Mouse (Mus musculus): ENCODE results near the gene Wdr20. TPM values are rescaled to one million over a fixed set of nuclear protein-coding genes. Genes with fewer than 3 reads are reported as not detected.
"Not testable (repeated sequence)": the region's sequence is repeated elsewhere in the genome, so short reads cannot be mapped to it uniquely, and the experiment has no call there.

The Wdr20 gene
- polyA plus RNA-seq (2016; fragmentation: Nextera tagmentation; extraction: Ambion mirVana), result 28.1 and 30.5 TPM in 2 replicates

DNA sequence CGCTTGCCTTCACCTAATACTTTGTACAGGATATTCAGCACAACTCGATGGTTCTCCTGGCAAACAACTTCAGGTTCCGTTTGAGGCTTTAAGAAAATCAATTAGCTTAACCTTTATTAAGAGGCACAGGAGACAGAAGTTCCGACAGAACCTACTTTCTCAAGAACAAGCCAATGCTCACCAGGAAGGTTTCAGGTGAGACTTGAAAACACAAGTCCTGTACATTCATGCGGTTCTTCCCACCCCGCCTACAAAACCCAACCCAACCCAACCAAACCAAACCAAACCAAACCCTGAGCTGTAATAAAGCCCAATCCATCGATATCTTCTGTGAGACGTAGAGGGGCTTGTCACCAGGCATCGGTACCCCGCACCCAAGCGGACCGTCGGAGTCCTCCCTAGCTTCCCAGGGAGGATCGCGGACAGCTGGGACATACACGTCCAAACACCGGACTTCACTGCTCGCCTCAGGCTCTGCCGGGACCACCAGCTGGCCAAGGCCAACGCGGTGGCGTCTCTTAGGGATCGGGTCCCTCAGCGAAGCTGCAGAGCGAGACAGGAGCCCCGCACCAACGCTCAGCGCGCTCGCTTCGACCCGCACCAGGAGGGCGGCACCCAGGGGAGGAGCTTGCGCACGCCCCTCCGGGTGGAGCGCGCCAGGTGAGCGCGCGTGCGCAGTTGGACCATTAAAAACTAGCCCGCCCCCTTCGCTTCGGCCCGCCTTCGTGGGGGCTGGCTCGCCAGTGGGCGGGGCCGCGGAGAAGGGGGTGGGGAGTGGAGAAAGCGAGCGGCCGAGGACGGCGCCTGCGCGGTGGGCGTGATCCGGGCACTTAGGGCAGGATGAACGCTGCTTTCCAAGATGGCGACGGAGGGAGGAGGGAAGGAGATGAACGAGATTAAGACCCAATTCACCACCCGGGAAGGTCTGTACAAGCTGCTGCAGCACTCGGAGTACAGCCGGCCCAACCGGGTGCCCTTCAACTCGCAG lies at the start of gene Wdr20:
TSS of gene Wdr20 (plus strand) at position 775 of the 988 bp plus-strand sequence.
- peak within 1 kb of the TSS; percentile 90 for H3K4me2 ChIP-seq (replicated peaks)
- peak; percentile 95 for ATAC-seq (ENCODE audit: low FRiP score, low read depth)
- peak within 1 kb of the TSS; percentile 96 for H3K9ac ChIP-seq
- under 1% methylated on average over 69 of the region's 69 CpGs for WGBS
- H3K27me3 ChIP-seq (replicated peaks), result no peaks in the 10 kb centered on the region
- H3K27ac ChIP-seq, result peak within 1 kb of the TSS; percentile 74; the same call in 1 of the 2 replicates
- H3K36me3 ChIP-seq, result no peaks in the 10 kb centered on the region
- H3K9me3 ChIP-seq, result no peaks in the 10 kb centered on the region
- H3K4me3 ChIP-seq, result peak within 1 kb of the TSS; percentile 99
- peaks cover 13% of the 10 kb centered on the region for H3K4me1 ChIP-seq

DNA sequence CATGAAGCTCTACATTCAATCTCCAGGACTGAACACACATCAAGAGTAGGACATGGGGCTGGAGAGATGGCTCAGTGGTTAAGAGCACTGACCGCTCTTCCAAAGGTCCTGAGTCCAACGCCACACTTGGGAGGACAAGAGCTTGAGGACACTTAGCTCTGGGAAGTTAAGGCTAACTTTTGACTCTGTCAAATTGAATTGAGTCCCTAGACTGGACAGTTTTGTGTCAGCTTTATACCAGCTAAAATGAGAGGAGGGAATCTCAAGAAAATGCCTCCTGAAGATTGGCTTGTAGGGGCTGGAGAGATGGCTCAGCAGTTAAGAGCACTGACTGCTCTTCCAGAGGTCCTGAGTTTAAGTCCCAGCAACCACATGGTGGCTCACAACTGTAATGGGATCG lies 48.8 kb upstream of the Wdr20 start:
- not testable (repeated sequence) for H3K27me3 ChIP-seq (replicated peaks); H3K4me2 ChIP-seq (replicated peaks); ATAC-seq (ENCODE audit: low FRiP score, low read depth); H3K4me1 ChIP-seq; H3K9ac ChIP-seq; H3K4me3 ChIP-seq; H3K27ac ChIP-seq; H3K9me3 ChIP-seq
- peaks cover 62% of the 10 kb centered on the region for H3K36me3 ChIP-seq
- 96% methylated on average over 3 of the region's 3 CpGs for WGBS

DNA sequence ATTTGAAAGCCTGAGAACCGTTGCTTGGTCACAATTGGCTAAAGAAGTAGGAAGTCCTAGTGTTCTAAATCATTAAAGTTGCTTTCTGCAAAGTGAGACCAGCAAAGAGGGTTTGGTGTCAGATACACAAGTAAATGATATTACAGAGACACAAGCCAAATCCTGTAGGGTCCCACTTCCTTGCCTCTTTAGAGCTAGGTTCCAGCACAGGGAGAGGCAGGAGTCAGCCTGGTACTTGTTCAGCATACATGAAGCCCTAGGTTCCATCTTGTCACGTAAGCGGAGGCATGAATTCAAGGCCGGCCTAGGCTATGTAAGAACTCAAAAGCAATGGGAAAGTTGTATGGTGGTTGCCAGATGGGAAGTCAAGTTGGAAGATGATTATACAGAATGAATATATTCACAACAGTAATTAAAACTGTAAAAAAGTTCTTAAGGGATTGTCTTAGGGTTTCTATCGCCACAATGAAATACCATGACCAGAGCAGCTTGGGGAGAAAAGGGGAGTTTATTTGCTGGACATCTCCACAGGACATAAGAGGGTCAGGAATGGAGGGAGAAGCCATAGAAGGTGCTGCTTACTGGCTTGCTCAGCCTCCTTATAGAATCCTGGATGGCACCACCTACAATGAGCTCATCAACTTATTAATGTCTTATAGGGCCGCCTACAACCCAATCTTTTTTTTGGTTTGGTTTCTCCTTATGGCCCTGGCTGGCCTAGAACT lies 47.7 kb upstream of the Wdr20 start:
- 90% methylated on average over 6 of the region's 6 CpGs for WGBS
- no peak overlapping the region for H3K9ac ChIP-seq
- H3K27me3 ChIP-seq (replicated peaks), result no peaks in the 10 kb centered on the region
- no peak overlapping the region for H3K4me3 ChIP-seq
- H3K36me3 ChIP-seq, result peaks cover 70% of the 10 kb centered on the region
- H3K4me2 ChIP-seq (replicated peaks), result no peak overlapping the region
- no peak overlapping the region for H3K27ac ChIP-seq
- ATAC-seq (ENCODE audit: low FRiP score, low read depth), result no peak
- peaks cover 8% of the 10 kb centered on the region for H3K4me1 ChIP-seq
- H3K9me3 ChIP-seq, result no peaks in the 10 kb centered on the region

DNA sequence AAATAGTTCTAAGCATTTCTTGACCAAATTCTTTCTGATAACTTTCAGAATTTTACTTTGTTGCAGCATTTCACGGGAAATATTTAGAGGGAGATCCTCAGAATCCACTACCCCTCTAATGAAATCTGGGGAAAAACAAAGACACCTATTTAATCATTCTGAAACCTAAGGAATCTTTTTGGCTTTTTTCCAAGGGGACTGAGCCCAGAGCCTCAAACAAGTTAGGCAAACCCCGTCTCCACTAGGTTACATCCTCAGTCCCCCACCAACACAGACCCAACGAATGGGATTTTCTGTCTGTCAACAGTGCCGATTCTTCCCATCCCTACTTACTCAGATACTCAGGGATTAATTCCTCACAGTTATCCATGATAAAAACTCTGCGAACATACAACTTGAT lies 44.4 kb upstream of the Wdr20 start:
- H3K4me3 ChIP-seq; H3K27me3 ChIP-seq (replicated peaks); H3K9ac ChIP-seq; H3K4me2 ChIP-seq (replicated peaks); H3K9me3 ChIP-seq; ATAC-seq (ENCODE audit: low FRiP score, low read depth); H3K27ac ChIP-seq: not testable (repeated sequence)
- 83% methylated on average over 5 of the region's 5 CpGs for WGBS
- peaks cover 49% of the 10 kb centered on the region for H3K36me3 ChIP-seq
- H3K4me1 ChIP-seq, result peaks cover 12% of the 10 kb centered on the region

GRCm38 (mm10) chr12:110695676-110696171 lies 42.0 kb upstream of the Wdr20 start:
- Histone ChIP-seq H3K27ac (peak overlapping the region; percentile 92), H3K36me3 (peaks cover 26% of the 10 kb centered on the region), H3K4me1 (peaks cover 12% of the 10 kb centered on the region), H3K27me3 (replicated peaks) (no peaks in the 10 kb centered on the region), H3K4me2 (replicated peaks) (peak overlapping the region; percentile 66), H3K9me3 (no peaks in the 10 kb centered on the region), H3K4me3 (peak overlapping the region; percentile 97), H3K9ac (peak overlapping the region; percentile 100)
- peak; percentile 65 for ATAC-seq (ENCODE audit: low FRiP score, low read depth)
- under 1% methylated on average over 55 of the region's 55 CpGs for WGBS

- Histone ChIP-seq H3K4me1 (peaks cover 12% of the 10 kb centered on the region), H3K4me3 (peak overlapping the region; percentile 97), H3K27ac (peak overlapping the region; percentile 92), H3K4me2 (replicated peaks) (peak overlapping the region; percentile 66), H3K9me3 (no peaks in the 10 kb centered on the region), H3K36me3 (peaks cover 25% of the 10 kb centered on the region), H3K27me3 (replicated peaks) (no peaks in the 10 kb centered on the region), H3K9ac (peak overlapping the region; percentile 100)
- under 1% methylated on average over 89 of the region's 89 CpGs for WGBS
- ATAC-seq (ENCODE audit: low FRiP score, low read depth), result peak; percentile 94
Measured at GRCm38 (mm10) chr12:110696173-110696974, 41.4 kb upstream of the Wdr20 start.

DNA sequence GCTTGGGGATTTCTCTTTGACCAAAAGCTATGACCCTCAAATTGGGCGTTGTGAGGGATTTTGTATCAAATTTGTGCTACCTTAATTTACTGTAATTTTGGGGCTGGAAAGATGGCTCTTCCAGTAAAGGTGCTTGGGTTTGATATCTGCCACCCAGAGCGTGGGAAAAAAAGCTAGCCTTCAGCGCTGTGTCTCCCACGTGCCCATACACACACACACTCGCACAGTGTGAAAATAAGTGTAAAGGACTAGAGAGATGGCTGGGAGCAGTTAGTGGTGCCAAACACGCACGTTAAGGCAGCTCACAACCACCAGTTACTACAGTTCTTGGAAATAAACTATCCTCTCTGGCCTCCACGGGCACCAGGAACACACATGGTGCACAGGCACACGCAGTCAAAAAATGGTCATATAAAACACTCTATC lies 40.8 kb upstream of the Wdr20 start:
- H3K27ac ChIP-seq, result no peak overlapping the region
- H3K9ac ChIP-seq, result peak overlapping the region; percentile 70
- 54% methylated on average over 9 of the region's 9 CpGs for WGBS
- no peaks in the 10 kb centered on the region for H3K9me3 ChIP-seq
- H3K4me2 ChIP-seq (replicated peaks), result peak overlapping the region; percentile 66
- peaks cover 20% of the 10 kb centered on the region for H3K36me3 ChIP-seq
- no peaks in the 10 kb centered on the region for H3K27me3 ChIP-seq (replicated peaks)
- H3K4me1 ChIP-seq, result peaks cover 12% of the 10 kb centered on the region
- 0 out of 2 replicates have a peak, but pooled peaks have one; percentile 30 for ATAC-seq (ENCODE audit: low FRiP score, low read depth)
- H3K4me3 ChIP-seq, result peak overlapping the region; percentile 97

DNA sequence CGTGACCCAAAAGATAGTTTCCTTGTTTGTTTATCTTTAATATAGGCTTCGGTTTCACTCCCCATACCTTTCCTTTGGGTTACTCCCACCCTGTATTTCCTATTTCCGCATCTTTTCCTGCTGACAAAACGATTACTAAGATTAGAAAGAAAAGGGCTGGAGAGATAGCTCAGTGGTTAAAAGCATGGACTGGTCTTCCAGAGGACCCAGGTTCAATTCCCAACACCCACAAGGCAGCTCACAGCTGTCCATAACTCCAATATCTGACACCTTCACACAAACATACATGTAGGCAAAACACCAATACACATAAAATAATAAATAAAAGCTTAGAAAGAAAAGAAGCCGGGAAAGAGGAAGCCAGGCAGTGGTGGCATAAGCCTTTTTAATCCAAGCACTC lies 40.3 kb upstream of the Wdr20 start:
- H3K4me2 ChIP-seq (replicated peaks), result no peak overlapping the region

GRCm38 (mm10) chr12:110698080-110698479 lies 39.7 kb upstream of the Wdr20 start:
- Histone ChIP-seq H3K36me3 (peaks cover 13% of the 10 kb centered on the region), H3K4me1 (peaks cover 12% of the 10 kb centered on the region), H3K4me2 (replicated peaks) (no peak overlapping the region), H3K27me3 (replicated peaks) (no peaks in the 10 kb centered on the region), H3K4me3 (no peak overlapping the region), H3K9me3 (no peaks in the 10 kb centered on the region), H3K27ac (no peak overlapping the region), H3K9ac (no peak overlapping the region)
- ATAC-seq (ENCODE audit: low FRiP score, low read depth), result no peak
- 80% methylated on average over 1 of the region's 1 CpGs for WGBS

More for the DNA sequence above, 40.3 kb upstream of the Wdr20 start:
- Histone ChIP-seq H3K36me3 (peaks cover 18% of the 10 kb centered on the region), H3K27me3 (replicated peaks) (no peaks in the 10 kb centered on the region), H3K4me3 (no peak overlapping the region), H3K27ac (no peak overlapping the region), H3K9me3 (no peaks in the 10 kb centered on the region), H3K9ac (no peak overlapping the region), H3K4me1 (peaks cover 12% of the 10 kb centered on the region)
- no peak for ATAC-seq (ENCODE audit: low FRiP score, low read depth)
- 73% methylated on average over 5 of the region's 5 CpGs for WGBS

GRCm38 (mm10) chr12:110698523-110699170 lies 39.1 kb upstream of the Wdr20 start:
- Histone ChIP-seq H3K27me3 (replicated peaks) (no peaks in the 10 kb centered on the region), H3K27ac (no peak overlapping the region), H3K4me1 (peaks cover 12% of the 10 kb centered on the region), H3K9me3 (no peaks in the 10 kb centered on the region), H3K4me2 (replicated peaks) (0 out of 2 replicates have a peak overlapping the region, but pooled peaks have one; percentile 5), H3K4me3 (no peak overlapping the region), H3K36me3 (peaks cover 10% of the 10 kb centered on the region), H3K9ac (no peak overlapping the region)
- no peak for ATAC-seq (ENCODE audit: low FRiP score, low read depth)
- WGBS, result 46% methylated on average over 15 of the region's 15 CpGs

- no peaks in the 10 kb centered on the region for H3K27me3 ChIP-seq (replicated peaks)
- H3K4me2 ChIP-seq (replicated peaks), result 0 out of 2 replicates have a peak overlapping the region, but pooled peaks have one; percentile 5
- no peak overlapping the region for H3K4me3 ChIP-seq
- no peak overlapping the region for H3K27ac ChIP-seq
- H3K9ac ChIP-seq, result no peak overlapping the region
- H3K36me3 ChIP-seq, result peaks cover 7% of the 10 kb centered on the region
- ATAC-seq (ENCODE audit: low FRiP score, low read depth), result no peak
- H3K4me1 ChIP-seq, result peaks cover 11% of the 10 kb centered on the region
- no peaks in the 10 kb centered on the region for H3K9me3 ChIP-seq
- WGBS, result 57% methylated on average over 2 of the region's 2 CpGs
Measured at GRCm38 (mm10) chr12:110699171-110699547, 38.6 kb upstream of the Wdr20 start.
